Mouse (Mus musculus) hindbrain, embryonic 10.5 days (tissue): ENCODE data around the gene Pcdh18. TPM values are rescaled to one million over a fixed set of nuclear protein-coding genes. Genes with fewer than 3 reads are reported as not detected.

ENCODE experiments used
- DNase-seq: peaks from one replicate; pipeline ENCODE4 v3.0.0-alpha.2; 2017; ENCODE audit warnings: low spot score
- H3K27ac ChIP-seq: fragments of 300-500 bp; sonication (generic); 2 replicates; pipeline ENCODE4 v1.5.1; 2016; ENCODE audit warnings: mild to moderate bottlenecking, moderate library complexity
- H3K27me3 ChIP-seq: fragments of 300-500 bp; sonication (generic); 2 replicates; pipeline ENCODE4 v1.6.1; 2016; ENCODE audit warnings: mild to moderate bottlenecking; ENCODE audit not compliant: poor library complexity, insufficient read depth, severe bottlenecking
- H3K36me3 ChIP-seq: fragments of 300-500 bp; sonication (generic); 2 replicates; pipeline ENCODE4 v1.6.1; 2016; ENCODE audit warnings: mild to moderate bottlenecking, moderate library complexity
- H3K4me1 ChIP-seq: fragments of 300-500 bp; sonication (generic); replicated peaks from 2 replicates; pipeline ENCODE4 v1.6.1; 2016; ENCODE audit warnings: mild to moderate bottlenecking
- H3K4me3 ChIP-seq: fragments of 300-500 bp; sonication (generic); 2 replicates; pipeline ENCODE4 v1.5.1; 2016; ENCODE audit warnings: mild to moderate bottlenecking, moderate library complexity
- H3K9me3 ChIP-seq: fragments of 300-500 bp; sonication (generic); 2 replicates; pipeline ENCODE4 v1.6.1; 2016; ENCODE audit warnings: mild to moderate bottlenecking, moderate library complexity
- WGBS: fragments of 180-500 bp; shearing (Covaris S2); methylation state at CpG from one replicate; pipeline ENCODE4 v1.1.7; 2016; 5-methylcytosine and 5-hydroxymethylcytosine counted together
- polyA plus RNA-seq: library from polyadenylated mRNA; unstranded; fragments of >200 nt; fragmentation: Nextera tagmentation; extraction: Ambion mirVana; gene quantifications from 2 replicates; pipeline ENCODE4 v1.2.1, GENCODE M21; 2016

Gene Pcdh18
- polyA plus RNA-seq, 1 experiment from 2014 or later = 47.5 TPM

- Histone ChIP-seq H3K27me3 (no peaks in the 10 kb centered on the region), H3K4me3 (no peak overlapping the region), H3K9me3 (no peaks in the 10 kb centered on the region), H3K27ac (no peak overlapping the region), H3K36me3 (peaks cover 100% of the 10 kb centered on the region), H3K4me1 (peaks cover 20% of the 10 kb centered on the region)
- WGBS = 93% methylated on average over 1 of the region's 1 CpGs
- no peak for DNase-seq
These were observed 9.1 kb downstream of the Pcdh18 start for GRCm38 (mm10) chr3:49748054-49748453.

DNA sequence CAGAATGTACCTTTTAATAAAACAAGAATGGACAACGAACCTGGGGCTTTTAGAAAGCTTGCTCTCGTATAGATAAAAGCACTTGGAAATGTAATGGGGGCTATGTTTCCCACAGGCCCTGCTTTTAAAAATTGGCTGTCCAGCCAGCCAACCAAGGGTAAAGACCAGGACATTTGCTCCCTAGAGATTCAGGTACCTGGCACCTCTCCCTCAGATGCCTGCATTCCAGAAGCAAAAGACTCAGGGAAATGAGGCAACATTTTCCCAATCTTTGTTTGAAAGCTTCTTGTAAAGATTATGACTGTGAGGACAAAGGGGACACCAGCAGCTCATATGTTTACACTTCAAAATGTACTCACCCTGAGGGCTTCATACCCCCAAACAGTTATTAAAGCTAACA is 18.1 kb downstream of the Pcdh18 start:
- peaks cover 12% of the 10 kb centered on the region for H3K36me3 ChIP-seq
- H3K27me3 ChIP-seq = no peaks in the 10 kb centered on the region
- DNase-seq = no peak
- H3K4me1 ChIP-seq = no peaks in the 10 kb centered on the region
- 88% methylated on average over 2 of the region's 2 CpGs for WGBS
- no peak overlapping the region for H3K27ac ChIP-seq
- no peak overlapping the region for H3K4me3 ChIP-seq
- H3K9me3 ChIP-seq = no peaks in the 10 kb centered on the region

GRCm38 (mm10) chr3:49738531-49738930 is 18.6 kb downstream of the Pcdh18 start:
- Histone ChIP-seq H3K4me3 (no peak overlapping the region), H3K9me3 (no peaks in the 10 kb centered on the region), H3K4me1 (no peaks in the 10 kb centered on the region), H3K27ac (no peak overlapping the region), H3K27me3 (no peaks in the 10 kb centered on the region), H3K36me3 (peaks cover 7% of the 10 kb centered on the region)
- DNase-seq = no peak

DNA sequence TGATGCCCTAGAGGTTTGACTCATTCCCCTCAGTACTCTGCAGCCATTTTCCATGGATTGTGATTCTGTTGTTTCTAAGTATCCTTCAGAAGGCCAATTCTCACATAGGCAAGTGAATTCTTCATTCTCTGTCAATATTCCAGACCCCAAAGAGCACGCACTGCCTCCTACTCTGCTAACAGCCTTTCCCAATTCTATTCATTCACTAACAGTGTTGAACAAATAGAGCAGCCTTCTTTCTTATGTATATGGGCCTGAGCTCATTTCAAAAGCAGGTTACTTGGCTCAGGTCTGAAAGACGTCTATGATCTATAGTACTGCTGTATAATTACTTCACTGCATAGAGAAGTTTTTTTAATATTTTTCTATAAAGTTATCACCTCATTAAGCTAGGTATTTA is 50.6 kb downstream of the Pcdh18 start:
- Histone ChIP-seq H3K9me3 (no peaks in the 10 kb centered on the region), H3K4me1 (peaks cover 5% of the 10 kb centered on the region), H3K36me3 (no peaks in the 10 kb centered on the region), H3K27me3 (no peaks in the 10 kb centered on the region), H3K4me3 (no peak overlapping the region), H3K27ac (no peak overlapping the region)
- no peak for DNase-seq
- 42% methylated on average over 2 of the region's 2 CpGs for WGBS

DNA sequence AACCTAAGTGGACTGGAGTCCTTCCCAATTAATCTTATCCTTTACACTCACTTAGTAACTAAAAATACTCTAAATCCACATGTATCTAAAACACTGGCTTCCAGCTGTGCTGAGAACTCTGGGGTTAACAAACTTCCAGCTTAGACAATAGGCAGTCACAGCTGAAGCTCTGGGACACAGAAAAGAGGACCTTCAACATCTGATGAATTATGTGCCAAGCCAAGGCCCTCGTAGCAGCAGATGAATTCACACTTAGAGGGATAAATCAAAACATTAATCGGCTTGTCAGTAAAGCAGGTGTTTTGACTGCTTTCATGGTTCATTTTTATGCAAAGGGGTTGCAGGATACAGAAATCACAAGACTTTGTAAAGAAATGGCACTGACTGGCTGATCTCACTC is 57.2 kb downstream of the Pcdh18 start:
- H3K27me3 ChIP-seq = no peaks in the 10 kb centered on the region
- no peaks in the 10 kb centered on the region for H3K9me3 ChIP-seq
- DNase-seq = no peak
- no peak overlapping the region for H3K27ac ChIP-seq
- peaks cover 5% of the 10 kb centered on the region; the same call in 1 of the 2 replicates for H3K4me1 ChIP-seq
- WGBS = 23% methylated on average over 2 of the region's 2 CpGs
- no peaks in the 10 kb centered on the region for H3K36me3 ChIP-seq
- H3K4me3 ChIP-seq = no peak overlapping the region
